Mouse (Mus musculus) kidney, postnatal 0 days (tissue): ENCODE measurements around the gene Iqgap1. TPM values are rescaled to one million over a fixed set of nuclear protein-coding genes. Genes with fewer than 3 reads are reported as not detected.

ENCODE experiments used
- ATAC-seq: fragments of 200-750 bp; cut with Nextera tagmentation; replicated peaks from 2 replicates; pipeline ENCODE4 v1.8.0; 2017; ENCODE audit warnings: low read depth, moderate number of reproducible peaks, moderate TSS enrichment, moderate library complexity; ENCODE audit not compliant: low FRiP score
- DNase-seq: peaks from one replicate; pipeline ENCODE4 v3.0.0-alpha.2; 2016; ENCODE audit warnings: low spot score
- H3K27ac ChIP-seq: fragments of 300-500 bp; sonication (generic); 2 replicates; pipeline ENCODE4 v1.5.1; 2014; ENCODE audit warnings: mild to moderate bottlenecking
- H3K27me3 ChIP-seq: fragments of 300-500 bp; sonication (generic); 2 replicates; pipeline ENCODE4 v1.6.1; 2014; ENCODE audit warnings: low read length, mixed read lengths; ENCODE audit not compliant: insufficient read depth
- H3K36me3 ChIP-seq: fragments of 300-500 bp; sonication (generic); 2 replicates; pipeline ENCODE4 v1.6.1; 2014; ENCODE audit warnings: low read length, mixed read lengths; ENCODE audit not compliant: insufficient read depth
- H3K4me1 ChIP-seq: fragments of 300-500 bp; sonication (generic); replicated peaks from 2 replicates; pipeline ENCODE4 v1.6.1; 2014; ENCODE audit warnings: antibody characterized with exemption, low read length, mixed read lengths; ENCODE audit not compliant: insufficient read depth
- H3K4me2 ChIP-seq: fragments of 300-500 bp; sonication (generic); 2 replicates; pipeline ENCODE4 v1.6.1; 2014; ENCODE audit warnings: mild to moderate bottlenecking, low read length, moderate library complexity, mixed read lengths
- H3K4me3 ChIP-seq: fragments of 300-500 bp; sonication (generic); replicated peaks from 2 replicates; pipeline ENCODE4 v1.5.1; 2014; ENCODE audit warnings: low read depth, low read length
- H3K9ac ChIP-seq: fragments of 300-500 bp; sonication (generic); 2 replicates; pipeline ENCODE4 v1.6.1; 2014; ENCODE audit warnings: low read depth, low read length
- H3K9me3 ChIP-seq: fragments of 300-500 bp; sonication (generic); replicated peaks from 2 replicates; pipeline ENCODE4 v1.6.1; 2016; ENCODE audit warnings: low read length, inconsistent platforms, mixed read lengths
- CTCF ChIP-seq: IDR thresholded peaks from 2 replicates; pipeline ENCODE4 v1.5.1; 2016; ENCODE audit warnings: antibody characterized with exemption, low read depth, mild to moderate bottlenecking, moderate library complexity
- WGBS: fragments of 180-500 bp; shearing (Covaris S2); extraction: QIAGEN DNeasy Blood & Tissue Kit; methylation state at CpG from one replicate; pipeline ENCODE4 v1.1.7; 2014; 5-methylcytosine and 5-hydroxymethylcytosine counted together
- polyA plus RNA-seq: library from polyadenylated mRNA; unstranded; fragments of >200 nt; fragmentation: Nextera tagmentation; extraction: Ambion mirVana; gene quantifications from 2 replicates; pipeline ENCODE4 v1.2.1, GENCODE M21; 2015

Gene Iqgap1
- polyA plus RNA-seq, 1 experiment from 2014 or later, result 77.0 TPM

DNA sequence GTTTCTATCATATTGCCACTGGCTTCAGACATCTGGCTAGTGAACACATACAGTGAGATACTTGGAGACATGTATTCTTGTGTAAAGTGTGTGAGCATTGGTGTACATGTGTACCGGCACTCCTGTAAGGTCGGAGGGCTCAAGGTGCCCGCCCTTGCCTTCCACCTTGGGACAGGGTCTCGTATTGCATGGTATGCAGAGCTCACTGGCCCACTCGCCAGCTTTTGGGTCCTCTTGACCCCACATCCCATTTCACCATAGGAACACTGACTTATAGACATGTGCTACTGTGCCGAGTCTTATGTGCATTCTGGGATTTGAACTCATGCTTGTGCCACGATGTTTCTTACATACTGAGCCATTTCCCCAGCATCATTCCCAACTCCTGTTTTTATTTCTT, 115.4 kb downstream of the Iqgap1 start:
- H3K9ac ChIP-seq, result no peak overlapping the region
- H3K36me3 ChIP-seq, result peaks cover 9% of the 10 kb centered on the region
- H3K9me3 ChIP-seq, result no peaks in the 10 kb centered on the region
- ATAC-seq (0 out of 2 replicates have a peak, but pooled peaks have one; percentile 21), DNase-seq (no peak)
- H3K27me3 ChIP-seq, result no peaks in the 10 kb centered on the region
- H3K4me3 ChIP-seq, result no peak overlapping the region
- no peak overlapping the region for H3K27ac ChIP-seq
- no peak for TF ChIP-seq CTCF
- H3K4me2 ChIP-seq, result no peak overlapping the region
- no peaks in the 10 kb centered on the region for H3K4me1 ChIP-seq
- 97% methylated on average over 7 of the region's 7 CpGs for WGBS

DNA sequence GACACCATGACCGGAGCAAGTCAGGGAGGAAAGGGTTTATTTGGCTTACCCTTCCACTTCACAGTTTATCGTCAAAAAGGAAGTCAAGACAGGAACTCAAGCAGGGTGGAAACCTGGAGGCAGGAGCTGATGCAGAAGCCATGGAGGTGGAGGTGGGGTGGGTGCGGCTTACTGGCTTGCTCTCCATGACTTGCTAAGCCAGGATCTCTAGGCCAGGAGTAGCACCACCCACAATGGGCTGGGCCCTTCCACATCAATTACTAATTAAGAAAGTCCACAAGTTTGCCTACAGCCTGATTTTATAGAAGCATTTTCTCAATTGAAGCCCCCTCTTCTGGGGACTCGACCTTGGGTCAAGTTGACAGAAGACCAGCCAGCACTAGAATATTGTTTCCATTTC, 121.7 kb downstream of the Iqgap1 start:
- Histone ChIP-seq H3K9me3 (no peaks in the 10 kb centered on the region), H3K27me3 (no peaks in the 10 kb centered on the region), H3K36me3 (no peaks in the 10 kb centered on the region), H3K27ac (no peak overlapping the region), H3K4me1 (no peaks in the 10 kb centered on the region), H3K4me2 (no peak overlapping the region), H3K9ac (no peak overlapping the region), H3K4me3 (no peak overlapping the region)
- no peak for TF ChIP-seq CTCF
- DNase-seq (no peak), ATAC-seq (no peak)
- 77% methylated on average over 4 of the region's 4 CpGs for WGBS

DNA sequence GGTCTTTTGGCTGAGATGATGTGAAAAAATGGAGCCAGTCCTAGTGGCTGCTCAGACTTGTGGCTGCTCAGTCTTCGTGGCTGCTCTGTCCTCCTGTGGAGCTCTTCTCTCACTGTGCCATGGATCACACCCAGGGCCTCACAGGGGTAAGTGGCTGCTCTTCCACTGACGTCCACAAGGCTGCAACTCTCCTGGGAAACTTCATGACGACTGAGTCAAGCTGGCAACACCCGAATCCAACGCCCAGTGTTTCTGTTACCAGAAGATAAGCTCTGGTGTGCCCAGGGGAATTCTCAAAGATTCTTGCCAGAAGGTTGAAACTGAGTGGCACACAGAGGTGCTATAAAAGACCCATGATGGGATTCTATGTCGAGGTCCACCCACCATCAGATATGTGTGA, 123.3 kb downstream of the Iqgap1 start:
- ATAC-seq (no peak), DNase-seq (no peak)
- TF ChIP-seq CTCF, result no peak
- Histone ChIP-seq H3K9me3 (no peaks in the 10 kb centered on the region), H3K9ac (no peak overlapping the region), H3K4me3 (no peak overlapping the region), H3K4me2 (no peak overlapping the region), H3K27me3 (no peaks in the 10 kb centered on the region), H3K4me1 (no peaks in the 10 kb centered on the region), H3K36me3 (no peaks in the 10 kb centered on the region), H3K27ac (no peak overlapping the region)
- 68% methylated on average over 6 of the region's 6 CpGs for WGBS

DNA sequence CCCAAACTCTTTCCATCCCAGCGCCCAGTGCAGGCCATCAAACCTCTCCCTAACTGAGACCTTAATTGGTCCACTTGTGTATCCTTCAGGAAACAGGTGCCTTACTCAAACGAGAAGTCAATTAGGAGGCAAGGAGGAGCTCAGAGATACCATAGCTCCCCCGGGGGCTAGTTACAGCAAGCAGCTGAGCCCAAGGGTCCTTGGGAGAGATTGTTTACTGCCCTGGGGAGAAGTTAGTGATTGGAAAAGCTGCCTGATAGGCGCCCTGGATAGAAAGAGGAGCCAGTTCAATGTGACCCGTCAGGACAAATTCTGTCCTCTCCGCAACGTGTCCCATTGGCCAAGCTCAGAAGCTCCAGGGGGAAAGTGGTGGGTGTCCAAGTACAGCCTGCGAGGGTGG, 126.1 kb downstream of the Iqgap1 start:
- Histone ChIP-seq H3K9ac (no peak overlapping the region), H3K4me3 (no peak overlapping the region), H3K27ac (no peak overlapping the region), H3K9me3 (no peaks in the 10 kb centered on the region), H3K36me3 (no peaks in the 10 kb centered on the region), H3K4me2 (no peak overlapping the region), H3K27me3 (no peaks in the 10 kb centered on the region), H3K4me1 (no peaks in the 10 kb centered on the region)
- no peak for TF ChIP-seq CTCF
- 67% methylated on average over 8 of the region's 8 CpGs for WGBS
- ATAC-seq (no peak), DNase-seq (no peak)

DNA sequence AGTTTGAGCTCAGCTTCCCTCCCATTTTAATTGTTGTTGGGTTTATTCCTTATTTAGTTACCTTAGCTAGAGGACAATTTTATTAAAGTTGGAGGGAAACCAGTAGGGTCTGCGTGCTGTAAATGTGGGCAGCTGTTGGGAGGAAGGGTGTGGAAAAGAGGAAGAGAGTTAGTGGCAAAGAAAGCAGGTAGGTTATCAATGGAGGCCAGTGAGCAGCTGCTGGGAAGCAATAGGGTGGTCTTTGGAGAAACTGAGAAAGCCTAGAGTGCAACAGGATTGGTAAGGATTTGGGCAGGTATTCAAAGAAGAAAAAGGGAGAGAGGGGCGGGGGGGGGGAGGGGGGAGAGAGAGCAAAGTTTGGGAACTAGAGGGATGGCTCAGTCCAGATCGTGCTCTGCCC, 126.8 kb downstream of the Iqgap1 start:
- H3K4me1 ChIP-seq, result no peaks in the 10 kb centered on the region
- ATAC-seq, result no peak
- TF ChIP-seq CTCF, result no peak
- no peak overlapping the region for H3K4me3 ChIP-seq
- WGBS, result 83% methylated on average over 2 of the region's 3 CpGs
- H3K27me3 ChIP-seq, result no peaks in the 10 kb centered on the region
- DNase-seq, result no peak
- H3K4me2 ChIP-seq, result no peak overlapping the region
- no peak overlapping the region for H3K9ac ChIP-seq
- no peaks in the 10 kb centered on the region for H3K36me3 ChIP-seq
- H3K27ac ChIP-seq, result no peak overlapping the region
- no peaks in the 10 kb centered on the region for H3K9me3 ChIP-seq

DNA sequence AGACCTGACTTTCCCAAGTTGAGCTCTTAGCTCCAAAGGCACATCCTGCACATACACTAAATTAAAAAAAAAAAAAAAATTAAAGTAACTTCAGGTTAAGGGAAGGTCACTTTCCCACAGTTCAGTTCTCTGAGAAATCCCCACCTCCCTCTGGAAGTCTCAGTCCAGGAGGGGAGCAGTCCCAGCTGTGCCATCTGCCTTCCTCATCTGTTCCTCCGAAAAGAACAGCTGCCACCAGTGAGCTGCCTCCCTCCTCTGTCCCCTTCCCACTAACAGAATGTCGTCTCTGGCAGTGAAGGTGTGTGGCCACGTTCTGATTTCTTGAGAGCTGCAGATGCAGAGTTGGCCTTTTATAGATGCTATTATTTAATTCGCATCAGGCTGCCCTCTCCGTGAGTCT, 127.9 kb downstream of the Iqgap1 start:
- Histone ChIP-seq H3K4me2 (no peak overlapping the region), H3K36me3 (no peaks in the 10 kb centered on the region), H3K27ac (no peak overlapping the region), H3K4me1 (no peaks in the 10 kb centered on the region), H3K27me3 (no peaks in the 10 kb centered on the region), H3K4me3 (no peak overlapping the region), H3K9me3 (no peaks in the 10 kb centered on the region), H3K9ac (no peak overlapping the region)
- DNase-seq (no peak), ATAC-seq (no peak)
- TF ChIP-seq CTCF, result no peak
- WGBS, result 61% methylated on average over 5 of the region's 5 CpGs

DNA sequence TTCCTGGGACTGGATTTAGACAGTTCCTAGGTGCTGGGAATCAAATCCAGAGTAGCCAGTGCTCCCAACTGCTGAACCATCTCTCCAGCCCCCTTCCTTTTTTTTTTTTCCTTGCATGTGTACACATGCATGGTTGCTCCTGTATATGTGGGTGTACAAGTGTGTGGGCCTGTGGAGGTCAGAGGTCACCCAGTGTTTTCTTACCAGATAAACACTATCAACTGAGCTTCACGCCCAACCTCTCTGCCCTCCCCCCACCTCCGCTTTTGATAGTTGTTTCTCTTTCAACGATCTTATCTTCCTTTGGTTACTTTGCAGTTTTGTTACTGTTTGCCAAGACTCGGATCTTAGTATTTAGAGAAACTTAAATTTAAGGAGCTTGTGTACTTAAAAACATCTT, 128.9 kb downstream of the Iqgap1 start:
- DNase-seq (peak; percentile 47), ATAC-seq (no peak)
- no peaks in the 10 kb centered on the region for H3K9me3 ChIP-seq
- no peaks in the 10 kb centered on the region for H3K27me3 ChIP-seq
- no peak overlapping the region for H3K27ac ChIP-seq
- TF ChIP-seq CTCF, result no peak
- no peaks in the 10 kb centered on the region for H3K4me1 ChIP-seq
- no peak overlapping the region for H3K9ac ChIP-seq
- no peak overlapping the region for H3K4me2 ChIP-seq
- no peaks in the 10 kb centered on the region for H3K36me3 ChIP-seq
- H3K4me3 ChIP-seq, result no peak overlapping the region
- 36% methylated on average over 4 of the region's 4 CpGs for WGBS
